Mouse (Mus musculus): ENCODE measurements around the gene Mtr.

- TF ChIP-seq NANOG (IDR thresholded peaks at IDR 0.05; ENCODE audit: borderline replicate concordance, low read length) (no peak), CTCF (conservative IDR thresholded peaks at IDR 0.05; ENCODE audit: low read length) (no peak), POU5F1 (IDR thresholded peaks at IDR 0.05; ENCODE audit: borderline replicate concordance, low read length) (no peak)
Observed at GRCm38 (mm10) chr13:12165461-12166058, 92.4 kb downstream of the Mtr start.
